10 mouse cellular contexts compared by ENCODE assay signal in the genomic region with DNA sequence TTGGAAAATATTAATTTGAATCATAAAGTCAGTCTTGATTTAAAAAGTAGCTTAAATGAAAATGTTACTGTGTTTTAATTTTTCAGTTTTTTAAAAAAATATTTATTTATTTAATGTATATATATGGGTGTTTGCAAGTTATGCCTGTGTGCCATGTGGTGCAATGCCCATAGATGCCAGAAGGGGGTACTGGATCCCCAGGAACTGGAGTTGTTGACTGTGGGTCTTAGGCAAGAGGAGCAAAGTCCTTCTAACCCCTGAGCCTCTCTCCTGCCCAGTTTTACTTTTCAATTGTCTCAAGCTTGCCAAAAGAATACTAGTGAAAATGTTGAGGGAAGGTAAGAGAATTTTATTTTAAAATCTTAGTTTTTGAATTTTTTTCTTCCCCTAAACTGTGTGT.
DNase-seq lines count a peak whose midpoint lies in the region; ATAC-seq and TF ChIP-seq lines count a peak whose summit lies in the region.
"Had no signal": no experiment of that assay in that cellular context is flagged by ENCODE, and none has a peak within 500 bp of the region (broad histone marks: within the 10 kb centered on the region; RNA-seq: fewer than 3 reads in every experiment).

No protein-coding gene starts in this region.

- no peaks in the 10 kb centered on the region for H3K9me3 ChIP-seq in lung, postnatal 0 days (ENCODE audit: low read length)
- H3K9me3 ChIP-seq: liver, embryonic 15.5 days had no signal

- no peaks in the 10 kb centered on the region for H3K4me1 ChIP-seq in lung, postnatal 0 days (ENCODE audit: insufficient read depth, low read depth, low read length)

- no peak for TF ChIP-seq EP300 in lung, postnatal 0 days (IDR thresholded peaks at IDR 0.05)

- ATAC-seq in lung, postnatal 0 days: no peak
- ATAC-seq: Patski had no signal

- no peak overlapping the region for H3K9ac ChIP-seq in lung, postnatal 0 days (replicated peaks; ENCODE audit: low read depth)
- H3K9ac ChIP-seq: liver, embryonic 15.5 days had no signal

- no peak overlapping the region for H3K4me3 ChIP-seq in lung, postnatal 0 days (ENCODE audit: low read depth, low read length)
- H3K4me3 ChIP-seq: liver, embryonic 15.5 days had no signal

- DNase-seq in cerebellum, postnatal 10 days: peak; percentile 34 to 39
- no peak for DNase-seq in cerebellum, adult 18-20 months
- DNase-seq in 3T3-L1 (ENCODE audit: low read depth, low spot score): peak; percentile 59
- DNase-seq in c-Kit-positive CD71-positive TER-119-negative erythroid progenitor cells, embryonic 14.5 days (ENCODE audit: low read depth): peak; percentile 50
- peak; percentile 48 for DNase-seq in lung, postnatal 0 days (ENCODE audit: low spot score)
- no peak for DNase-seq in left cerebral cortex, postnatal 10 days (ENCODE audit: extremely low spot score in 1 of 2, low spot score in 2 of 2)
- DNase-seq in right cerebral cortex, postnatal 4 days: no peak
- DNase-seq in heart, adult 18-20 months: no peak

- no peak overlapping the region for H3K27ac ChIP-seq in lung, postnatal 0 days (ENCODE audit: low read length)
- H3K27ac ChIP-seq: liver, embryonic 15.5 days had no signal

- intact Hi-C loops in left cerebral cortex, postnatal 10 days (cut with DNase I): no loop called here

- H3K27me3 ChIP-seq in lung, postnatal 0 days (replicated peaks; ENCODE audit: insufficient read depth, low read length): no peaks in the 10 kb centered on the region
- H3K27me3 ChIP-seq: liver, embryonic 15.5 days; Patski had no signal

- H3K4me2 ChIP-seq in lung, postnatal 0 days (replicated peaks; ENCODE audit: low read depth, low read length): no peak overlapping the region
- H3K4me2 ChIP-seq: liver, embryonic 15.5 days had no signal

- no peaks in the 10 kb centered on the region for H3K36me3 ChIP-seq in lung, postnatal 0 days (ENCODE audit: insufficient read depth, low read length)
- H3K36me3 ChIP-seq: liver, embryonic 15.5 days had no signal

- peak; percentile 62 for TF ChIP-seq CTCF in lung, postnatal 0 days (IDR thresholded peaks at IDR 0.05)

Comparison
In these comparisons a context has a peak if more than half of its experiments do, and no peak if none do; other contexts are left out.
1. DNase-seq: peak in cerebellum, postnatal 10 days (2 of 2), 3T3-L1 (single experiment), c-Kit-positive CD71-positive TER-119-negative erythroid progenitor cells, embryonic 14.5 days (single experiment) and lung, postnatal 0 days (single experiment); none in cerebellum, adult 18-20 months (0 of 2), left cerebral cortex, postnatal 10 days (0 of 2), right cerebral cortex, postnatal 4 days (single experiment) and heart, adult 18-20 months (0 of 2).